Mouse (Mus musculus) forebrain, postnatal 0 days (tissue): ENCODE data around the gene Kctd18. TPM values are rescaled to one million over a fixed set of nuclear protein-coding genes. Genes with fewer than 3 reads are reported as not detected.
"Not testable (repeated sequence)": the region's sequence is repeated elsewhere in the genome, so short reads cannot be mapped to it uniquely, and the experiment has no call there.

Experiments
- ATAC-seq: fragments of 200-750 bp; cut with Nextera tagmentation; 2 replicates; pipeline ENCODE4 v1.8.0; 2017; ENCODE audit warnings: mild to moderate bottlenecking, moderate library complexity
- DNase-seq: peaks from one replicate; pipeline ENCODE4 v3.0.0-alpha.2; 2015
- H3K27ac ChIP-seq: fragments of 300-500 bp; sonication (generic); 2 replicates; pipeline ENCODE4 v1.5.1; 2014; ENCODE audit warnings: low read depth, mild to moderate bottlenecking, antibody characterized with exemption, low read length, moderate library complexity, mixed read lengths
- H3K27me3 ChIP-seq: fragments of 300-500 bp; sonication (generic); 2 replicates; pipeline ENCODE4 v1.6.1; 2014; ENCODE audit warnings: mild to moderate bottlenecking, low read length, mixed read lengths; ENCODE audit not compliant: insufficient read depth
- H3K36me3 ChIP-seq: fragments of 300-500 bp; sonication (generic); 2 replicates; pipeline ENCODE4 v1.6.1; 2014; ENCODE audit warnings: mild to moderate bottlenecking, moderate library complexity; ENCODE audit not compliant: insufficient read depth
- H3K4me1 ChIP-seq: fragments of 300-500 bp; sonication (generic); 2 replicates; pipeline ENCODE4 v1.6.1; 2014; ENCODE audit warnings: antibody characterized with exemption; ENCODE audit not compliant: insufficient read depth
- H3K4me2 ChIP-seq: fragments of 300-500 bp; sonication (generic); 2 replicates; pipeline ENCODE4 v1.6.1; 2014; ENCODE audit warnings: low read depth, mild to moderate bottlenecking, moderate library complexity
- H3K4me3 ChIP-seq: fragments of 300-500 bp; sonication (generic); 2 replicates; pipeline ENCODE4 v1.5.1; 2014; ENCODE audit warnings: low read depth, low read length, mixed read lengths
- H3K9ac ChIP-seq: fragments of 300-500 bp; sonication (generic); 2 replicates; pipeline ENCODE4 v1.6.1; 2014; ENCODE audit warnings: mild to moderate bottlenecking
- H3K9me3 ChIP-seq: fragments of 300-500 bp; sonication (generic); 2 replicates; pipeline ENCODE4 v1.6.1; 2016; ENCODE audit warnings: low read length
- CTCF ChIP-seq: sonication (generic); IDR thresholded peaks from 2 replicates; pipeline ENCODE4 v1.5.1; 2016; ENCODE audit warnings: antibody characterized with exemption, control low read depth, low read depth
- WGBS: fragments of 180-500 bp; shearing (Covaris S2); extraction: QIAGEN DNeasy Blood & Tissue Kit; methylation state at CpG from one replicate; pipeline ENCODE4 v1.1.7; 2014; 5-methylcytosine and 5-hydroxymethylcytosine counted together
- polyA plus RNA-seq: library from polyadenylated mRNA; unstranded; fragments of >200 nt; fragmentation: Nextera tagmentation; extraction: Ambion mirVana; gene quantifications from 2 replicates; pipeline ENCODE4 v1.2.1, GENCODE M21; 2015
- total RNA-seq: library from RNA; depleted of rRNA; stranded (reverse); fragments of >200 nt; gene quantifications from 2 replicates; pipeline ENCODE4 v1.2.3, GENCODE M21; 2014

The Kctd18 gene
- total and polyA plus RNA-seq, 2 experiments from 2014 or later = 27.5 to 57.6 TPM

DNA sequence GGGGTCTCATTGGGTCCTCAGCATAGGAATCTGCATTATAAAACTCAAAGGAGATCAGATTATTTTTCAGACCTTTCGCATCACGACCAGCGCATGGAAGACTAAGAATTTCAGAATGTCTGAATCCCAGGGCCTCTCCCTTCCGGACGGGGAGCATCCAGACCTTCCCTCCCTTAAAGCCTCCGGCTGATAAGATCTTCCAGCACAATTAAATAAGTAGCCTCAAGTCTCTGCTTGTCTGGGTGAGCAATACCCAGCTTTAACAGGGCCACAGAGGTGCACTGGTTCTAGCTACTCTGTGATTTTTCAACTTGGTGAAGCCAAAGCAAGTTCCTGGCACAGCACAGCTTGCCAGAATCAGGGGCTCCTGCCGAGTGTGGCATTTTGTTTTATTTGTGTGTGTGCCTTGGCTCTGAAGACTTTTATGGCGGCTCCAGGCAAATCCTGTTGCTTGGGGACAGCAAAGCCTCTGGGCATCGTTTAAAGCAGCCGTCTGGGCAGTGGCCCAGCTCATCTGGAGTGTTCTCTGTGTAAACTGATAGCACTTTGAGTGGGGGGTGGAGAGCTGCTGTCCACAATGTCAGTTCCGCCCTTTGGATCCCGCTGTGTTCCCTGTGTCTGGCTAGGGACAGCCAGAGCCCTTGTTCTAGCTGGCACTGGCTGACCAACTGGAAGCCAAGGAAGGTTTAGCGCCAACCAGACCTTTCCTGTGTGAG lies 11.6 kb upstream of the Kctd18 start:
- ATAC-seq = peak; percentile 76
- peak overlapping the region; percentile 35 for H3K4me2 ChIP-seq
- H3K4me3 ChIP-seq = no peak overlapping the region
- H3K4me1 ChIP-seq = no peaks in the 10 kb centered on the region
- no peaks in the 10 kb centered on the region for H3K27me3 ChIP-seq
- WGBS = 36% methylated on average over 13 of the region's 13 CpGs
- TF ChIP-seq CTCF = no peak
- peak; percentile 51 for DNase-seq
- peak overlapping the region; percentile 29; the same call in 1 of the 2 replicates for H3K27ac ChIP-seq
- H3K36me3 ChIP-seq = no peaks in the 10 kb centered on the region
- no peaks in the 10 kb centered on the region for H3K9me3 ChIP-seq
- H3K9ac ChIP-seq = no peak overlapping the region; the same call in 1 of the 2 replicates

DNA sequence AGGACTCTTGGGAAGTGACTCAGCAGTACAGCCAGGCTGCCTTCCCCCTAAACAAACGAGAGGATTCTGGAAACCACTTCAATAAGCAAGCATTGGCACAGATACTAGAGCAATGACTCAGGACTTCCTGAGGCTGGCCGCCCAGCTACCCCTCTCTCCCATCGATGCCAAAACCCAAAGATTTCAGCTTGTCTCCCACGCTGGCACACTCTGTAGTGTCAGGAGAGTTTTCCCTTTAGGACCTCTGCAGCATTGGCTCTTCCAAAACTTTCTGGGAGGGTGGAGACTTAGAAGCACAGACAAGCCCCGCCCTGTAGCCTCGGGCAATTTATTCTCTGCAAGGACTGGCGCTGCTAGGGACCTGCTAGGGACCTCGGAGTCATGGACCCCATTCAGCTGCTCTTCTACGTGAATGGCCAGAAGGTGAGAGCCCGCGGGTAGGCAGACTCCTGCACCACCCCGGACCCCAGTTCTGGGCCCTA lies 10.9 kb upstream of the Kctd18 start, which contains the start of gene Aox1:
Gene Aox1 (plus strand): TSS at position 296 of the 482 bp plus-strand sequence.
- 14% methylated on average over 12 of the region's 12 CpGs for WGBS
- TF ChIP-seq CTCF = no peak
- Histone ChIP-seq H3K27ac (peak within 1 kb of the TSS; percentile 29; the same call in 1 of the 2 replicates), H3K4me3 (no peak within 1 kb of the TSS), H3K9ac (no peak within 1 kb of the TSS; the same call in 1 of the 2 replicates), H3K4me2 (peak within 1 kb of the TSS; percentile 35), H3K36me3 (no peaks in the 10 kb centered on the region), H3K27me3 (no peaks in the 10 kb centered on the region), H3K4me1 (no peaks in the 10 kb centered on the region), H3K9me3 (no peaks in the 10 kb centered on the region)
- DNase-seq = peak; percentile 33
- ATAC-seq = peak; percentile 64

DNA sequence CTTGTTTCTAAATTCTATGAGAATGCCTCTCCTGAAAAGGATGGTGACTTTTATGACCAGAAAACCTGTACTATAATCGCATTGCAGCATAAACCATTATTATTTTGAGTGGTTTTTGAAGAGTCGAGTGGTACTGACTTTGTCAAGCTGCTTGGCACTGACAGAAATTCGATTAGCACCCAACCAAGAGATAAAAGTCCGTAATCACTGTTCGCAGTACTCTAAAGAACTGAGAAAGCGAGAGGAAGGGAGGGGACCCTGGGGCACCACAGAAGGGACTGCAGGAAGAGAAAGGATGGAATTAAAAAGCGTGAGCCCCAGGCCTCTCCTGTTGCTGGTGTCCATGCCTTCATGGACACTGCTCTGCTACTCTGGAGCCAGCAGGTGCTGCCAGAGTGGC lies 9.0 kb upstream of the Kctd18 start:
- Histone ChIP-seq H3K9me3 (no peaks in the 10 kb centered on the region), H3K9ac (no peak overlapping the region), H3K27me3 (no peaks in the 10 kb centered on the region), H3K36me3 (no peaks in the 10 kb centered on the region), H3K27ac (no peak overlapping the region), H3K4me1 (no peaks in the 10 kb centered on the region), H3K4me2 (no peak overlapping the region), H3K4me3 (no peak overlapping the region)
- DNase-seq (no peak), ATAC-seq (no peak)
- TF ChIP-seq CTCF = no peak
- 81% methylated on average over 7 of the region's 7 CpGs for WGBS

DNA sequence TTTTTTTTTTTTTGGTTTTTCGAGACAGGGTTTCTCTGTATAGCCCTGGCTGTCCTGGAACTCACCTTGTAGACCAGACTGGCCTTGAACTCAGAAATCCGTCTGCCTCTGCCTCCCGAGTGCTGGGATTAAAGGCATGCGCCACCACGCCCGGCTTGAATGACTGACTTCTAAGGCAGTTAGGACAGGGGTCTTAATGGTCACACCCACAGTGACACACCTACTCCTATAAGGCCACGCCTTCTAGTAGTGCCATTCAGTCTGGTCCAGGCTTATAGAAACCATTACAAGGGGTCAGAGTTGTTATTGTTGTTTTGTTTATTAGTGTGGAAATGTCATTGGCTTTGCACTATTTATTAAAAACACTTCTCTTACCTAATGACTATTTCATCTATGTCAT lies 12.4 kb downstream of the Kctd18 start:
- H3K9ac ChIP-seq, H3K9me3 ChIP-seq, H3K27ac ChIP-seq, DNase-seq, H3K36me3 ChIP-seq, H3K4me2 ChIP-seq, H3K27me3 ChIP-seq, H3K4me1 ChIP-seq, H3K4me3 ChIP-seq, ATAC-seq: not testable (repeated sequence)
- 97% methylated on average over 7 of the region's 7 CpGs for WGBS

DNA sequence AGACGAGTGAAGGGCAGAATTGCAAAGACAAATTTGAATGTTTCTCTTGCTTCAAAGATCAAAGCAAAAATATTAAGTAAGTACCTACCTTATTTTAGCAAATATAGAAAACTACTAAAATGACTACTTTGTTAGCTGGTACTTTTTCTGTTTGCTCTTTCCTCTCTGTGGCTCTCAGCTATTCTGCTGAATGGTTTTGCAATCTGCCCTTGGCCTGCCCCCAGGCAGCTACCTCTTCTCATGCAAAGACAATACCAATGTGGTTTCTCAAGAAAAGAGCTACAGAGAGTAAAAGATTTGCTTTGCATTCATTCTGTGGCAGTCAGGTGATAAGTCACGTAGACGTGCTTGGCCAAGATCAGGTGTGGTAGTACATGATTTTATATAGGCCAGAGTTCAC lies 20.6 kb downstream of the Kctd18 start:
- WGBS = 78% methylated on average over 3 of the region's 3 CpGs
- Histone ChIP-seq H3K4me2 (no peak overlapping the region), H3K9me3 (no peaks in the 10 kb centered on the region), H3K9ac (no peak overlapping the region), H3K4me3 (no peak overlapping the region), H3K4me1 (peaks cover 4% of the 10 kb centered on the region; the same call in 1 of the 2 replicates), H3K27ac (no peak overlapping the region), H3K36me3 (no peaks in the 10 kb centered on the region), H3K27me3 (no peaks in the 10 kb centered on the region)
- no peak for DNase-seq
- ATAC-seq = no peak
- TF ChIP-seq CTCF = no peak

DNA sequence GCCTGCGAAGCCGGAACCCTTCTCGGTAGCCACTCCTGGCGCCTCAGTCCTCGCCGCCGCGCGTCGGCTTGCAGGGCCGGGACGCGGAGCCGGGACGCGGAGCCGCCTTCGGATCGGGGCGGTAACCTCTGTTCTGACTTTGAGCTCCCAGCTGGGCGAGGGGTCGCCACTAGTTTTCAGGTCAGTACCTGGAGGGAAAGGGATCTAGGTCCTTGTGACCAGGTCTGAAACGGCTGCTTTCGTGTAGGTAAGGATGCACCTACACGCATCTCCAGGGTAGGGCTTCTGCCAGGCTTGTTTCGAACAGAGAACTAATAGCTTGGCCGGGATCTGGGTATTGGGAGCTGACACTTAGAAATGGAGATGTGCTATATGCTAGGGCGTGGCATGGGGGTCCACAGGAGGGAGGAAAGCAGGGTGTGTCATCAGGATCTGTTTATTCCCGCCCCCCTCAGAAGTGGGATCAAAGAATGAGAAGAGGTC lies 22.6 kb downstream of the Kctd18 start:
- Histone ChIP-seq H3K4me3 (peak overlapping the region; percentile 85), H3K27ac (no peak overlapping the region), H3K9ac (peak overlapping the region; percentile 37; the same call in 1 of the 2 replicates), H3K4me2 (peak overlapping the region; percentile 97), H3K27me3 (no peaks in the 10 kb centered on the region), H3K36me3 (no peaks in the 10 kb centered on the region), H3K9me3 (no peaks in the 10 kb centered on the region), H3K4me1 (peaks cover 4% of the 10 kb centered on the region; the same call in 1 of the 2 replicates)
- WGBS = under 1% methylated on average over 29 of the region's 29 CpGs
- TF ChIP-seq CTCF = no peak
- ATAC-seq = peak; percentile 18
- no peak for DNase-seq
